Mouse (Mus musculus) megakaryocyte, adult 5-6 weeks (primary cell): ENCODE results near the gene Mogat2. TPM values are rescaled to one million over a fixed set of nuclear protein-coding genes. Genes with fewer than 3 reads are reported as not detected.

Source experiments
- ATAC-seq: 2 replicates; pipeline ENCODE4 v1.8.0; 2016; ENCODE audit warnings: mild to moderate bottlenecking, inconsistent platforms; ENCODE audit not compliant: poor library complexity, severe bottlenecking
- total RNA-seq, 2 experiments: library from RNA; stranded (forward) in 1 of 2; stranded (reverse) in 1 of 2; fragments of 153-499, 151-499 nt in 1 of 2; fragments of 221-1000, 200-1000 nt in 1 of 2; gene quantifications; 2 replicates each; pipeline versions ENCODE4 v1.2.3 to v1.2.4; 2015 to 2017

Mogat2 gene
- total RNA-seq, 2 experiments from 2014 or later = 1.4 to 1.6 TPM

DNA sequence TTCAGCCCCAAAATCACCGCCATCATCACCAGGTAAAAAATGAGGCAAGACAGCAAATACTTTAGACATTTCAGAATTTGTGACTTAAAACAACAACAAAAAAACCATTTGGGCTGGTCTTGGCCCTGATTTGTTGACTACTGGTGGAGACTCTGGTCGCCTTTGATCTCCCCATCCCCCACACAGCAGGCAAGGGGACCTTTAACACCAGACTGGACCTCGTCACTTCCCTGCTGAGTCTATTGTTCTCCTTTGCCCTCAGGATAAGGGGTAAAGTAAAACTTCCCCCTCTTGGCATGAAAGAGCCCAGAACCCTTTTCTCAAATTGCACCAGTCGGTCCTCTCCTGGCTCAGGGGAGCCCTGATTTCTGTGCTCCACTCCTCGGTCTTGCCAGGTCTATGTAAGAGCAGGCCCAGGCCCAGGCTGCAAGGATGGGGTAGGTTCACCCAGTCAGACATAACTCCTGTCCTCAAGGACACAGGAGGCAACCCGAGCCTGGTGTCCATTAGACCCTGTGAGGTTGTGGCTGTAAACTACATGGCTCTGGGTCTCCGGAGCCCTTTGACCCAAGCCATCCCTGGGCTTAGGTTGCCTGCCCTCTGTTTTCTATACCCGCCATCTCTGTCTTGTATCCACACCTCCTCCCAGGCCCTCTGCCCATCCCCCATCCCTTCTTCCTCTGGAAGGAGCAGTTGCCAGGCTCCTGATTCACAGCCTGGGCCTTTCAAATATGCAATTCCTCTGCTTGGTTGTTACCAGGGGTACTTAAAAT is 1.3 kb downstream of the Mogat2 start:
- no peak for ATAC-seq

DNA sequence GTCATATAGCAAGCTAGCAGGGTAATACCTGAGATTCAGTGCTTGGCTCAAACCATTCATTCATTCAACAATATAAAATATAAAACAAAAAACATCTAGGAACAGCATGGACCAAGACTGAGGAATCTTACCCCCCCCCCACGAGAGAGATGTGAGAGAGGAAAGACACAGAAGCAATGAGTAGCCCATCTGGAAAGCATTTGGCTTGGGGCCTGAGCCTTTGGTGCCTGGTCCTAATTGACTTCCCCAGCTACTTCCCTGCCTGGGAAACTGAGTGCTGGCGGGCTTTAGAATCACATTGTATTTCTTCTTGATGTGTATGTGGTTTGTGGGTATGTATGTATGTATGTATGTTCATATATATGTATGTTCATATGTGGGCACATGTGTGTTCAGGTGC is 2.8 kb downstream of the Mogat2 start:
- no peak for ATAC-seq

DNA sequence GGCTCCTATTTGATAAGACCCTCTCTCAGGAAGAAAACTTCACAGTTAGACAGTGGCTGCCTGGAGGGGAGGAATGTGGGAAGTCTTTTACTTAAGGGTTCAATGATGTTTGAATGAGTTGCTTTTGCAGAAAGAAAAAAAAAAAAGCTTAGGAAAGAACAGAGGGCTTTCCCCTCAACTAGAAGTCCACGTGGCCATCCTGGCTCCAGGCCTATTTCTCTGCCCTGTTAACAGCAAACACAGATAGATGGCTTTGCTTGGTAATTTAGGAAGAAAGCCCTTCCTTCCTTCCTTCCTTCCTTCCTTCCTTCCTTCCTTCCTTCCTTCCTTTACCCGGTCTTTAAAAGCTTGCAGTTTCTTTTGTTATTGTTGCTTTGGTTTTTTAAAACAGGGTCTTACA is 3.5 kb downstream of the Mogat2 start:
- no peak for ATAC-seq

DNA sequence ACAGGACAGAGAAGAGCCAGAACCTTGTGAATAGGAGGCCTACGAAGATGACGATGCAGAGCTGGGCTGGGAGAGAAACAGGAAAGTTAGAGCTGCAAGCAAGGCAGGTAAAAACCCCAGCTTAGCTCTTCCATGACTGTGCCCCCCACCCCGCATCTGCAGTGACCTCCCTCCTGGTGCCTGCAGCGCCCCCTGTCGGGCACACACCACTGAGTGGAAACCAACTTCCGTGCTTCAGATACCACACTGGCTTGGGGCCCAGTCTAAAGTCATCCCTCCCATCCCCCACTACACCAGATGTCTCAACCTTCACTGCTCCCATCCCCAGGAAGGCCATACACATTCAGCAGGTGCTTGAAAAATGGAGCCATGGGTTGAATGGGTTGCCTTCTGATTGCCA is 5.8 kb downstream of the Mogat2 start:
- ATAC-seq = no peak

DNA sequence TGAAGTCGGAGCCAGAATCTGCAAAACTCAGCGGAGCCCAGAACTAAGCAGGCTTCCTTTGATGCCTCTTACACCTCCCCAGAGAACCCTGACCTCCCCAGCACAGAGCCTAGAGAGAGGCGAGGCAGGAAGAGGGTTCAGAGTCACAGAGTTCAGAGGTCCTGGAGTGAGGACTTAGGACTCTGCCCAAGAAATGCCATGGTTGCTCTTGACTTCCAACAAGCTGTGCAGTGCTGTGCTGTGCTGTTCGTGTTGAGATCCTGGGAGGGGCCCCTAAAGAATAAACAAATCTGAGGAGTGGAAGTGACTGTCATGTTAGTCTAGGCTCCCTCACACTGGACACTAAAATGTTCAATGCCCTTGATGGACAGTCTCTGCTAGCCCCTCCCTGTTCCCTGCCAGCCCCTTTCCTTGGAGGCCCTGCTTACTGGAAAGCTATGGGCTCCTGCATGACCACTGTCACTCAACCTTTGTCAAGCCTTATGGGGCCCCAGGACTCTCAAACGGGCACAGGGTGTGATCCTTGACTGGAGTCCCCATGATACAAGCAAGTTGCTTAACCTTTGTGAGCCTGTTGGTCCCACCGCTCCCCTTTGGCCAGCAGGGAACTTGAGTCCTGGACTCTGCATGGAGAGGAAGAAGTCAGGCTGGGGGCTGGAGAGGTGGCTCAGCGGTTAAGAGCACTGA is 8.2 kb downstream of the Mogat2 start:
- no peak for ATAC-seq

DNA sequence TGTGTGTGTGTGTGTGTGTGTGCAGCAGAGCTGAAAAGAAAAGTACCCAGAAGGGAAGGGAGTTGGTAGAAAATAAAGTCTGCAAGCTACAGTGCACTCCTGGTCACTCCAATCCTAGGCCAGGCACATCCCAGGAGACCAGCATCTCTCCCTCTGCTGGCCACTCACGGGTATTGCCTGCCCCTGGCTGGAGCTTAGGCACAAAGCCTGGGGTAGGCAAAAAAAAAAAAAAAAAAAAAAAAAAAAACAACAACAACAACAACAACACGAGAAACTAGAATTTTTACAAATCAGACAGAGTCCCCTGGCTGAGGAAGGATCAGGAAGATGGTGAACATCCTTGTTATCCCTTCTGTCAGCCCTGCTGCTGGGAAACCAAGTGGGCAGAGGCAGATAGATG is 9.0 kb downstream of the Mogat2 start:
- peak; percentile 88 for ATAC-seq

DNA sequence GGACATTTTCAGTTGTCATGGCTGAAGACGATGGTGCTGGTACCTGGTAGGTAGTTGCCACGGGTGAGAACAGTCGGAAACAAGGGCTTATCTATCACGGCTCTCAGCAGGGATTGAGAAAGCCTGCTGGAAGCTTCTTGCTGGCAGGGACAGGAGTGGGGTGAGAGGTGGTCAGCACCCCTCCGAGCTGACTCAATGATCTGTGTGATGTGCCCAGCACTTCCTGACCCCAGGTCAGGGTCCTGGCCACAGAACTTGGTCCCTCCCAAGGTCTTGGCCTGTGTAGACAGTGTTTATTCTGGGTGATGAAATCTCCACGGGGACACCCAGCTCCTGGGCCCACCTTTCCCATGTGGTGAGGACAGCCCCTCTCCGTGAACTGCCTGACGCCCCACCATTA is 9.6 kb downstream of the Mogat2 start:
- ATAC-seq = no peak

DNA sequence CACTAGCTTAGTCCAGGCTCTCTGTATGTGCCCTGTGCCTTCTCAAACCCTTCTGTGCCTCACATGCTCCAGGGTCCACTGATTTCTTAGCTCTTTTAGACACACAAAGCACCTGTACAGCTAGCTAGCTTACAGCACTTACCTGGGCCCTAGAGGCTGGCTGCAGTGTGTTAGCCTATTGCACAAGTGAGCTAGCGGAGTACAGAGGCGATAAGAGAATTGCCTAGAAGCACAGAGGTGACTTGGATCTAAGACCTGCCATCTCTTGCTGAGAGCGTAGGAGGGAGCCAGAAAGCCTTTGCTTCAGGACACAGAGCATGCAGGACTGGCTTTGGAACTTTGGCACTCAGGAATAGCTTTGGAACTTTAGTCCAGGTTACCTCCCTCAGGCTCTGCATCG is 11.2 kb downstream of the Mogat2 start:
- ATAC-seq = no peak

DNA sequence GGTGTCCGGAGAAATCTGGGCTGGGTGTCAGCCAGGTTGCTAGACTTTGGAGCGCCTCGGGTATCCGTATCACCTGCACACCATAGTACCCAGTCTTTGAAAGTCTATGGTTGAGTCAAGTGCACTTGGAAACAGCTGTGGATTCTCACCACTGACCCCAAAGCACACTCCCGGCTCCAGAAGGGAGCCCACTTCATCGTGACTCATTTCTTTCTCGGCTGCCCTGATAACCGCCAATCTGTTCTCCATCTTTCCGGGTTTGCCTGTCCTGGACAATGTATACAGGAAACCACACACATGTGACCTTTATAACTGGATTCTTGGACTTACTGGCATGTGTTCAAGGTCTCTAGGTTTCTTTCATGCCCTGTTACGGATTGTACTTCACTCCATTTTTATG is 11.8 kb downstream of the Mogat2 start:
- ATAC-seq = no peak

DNA sequence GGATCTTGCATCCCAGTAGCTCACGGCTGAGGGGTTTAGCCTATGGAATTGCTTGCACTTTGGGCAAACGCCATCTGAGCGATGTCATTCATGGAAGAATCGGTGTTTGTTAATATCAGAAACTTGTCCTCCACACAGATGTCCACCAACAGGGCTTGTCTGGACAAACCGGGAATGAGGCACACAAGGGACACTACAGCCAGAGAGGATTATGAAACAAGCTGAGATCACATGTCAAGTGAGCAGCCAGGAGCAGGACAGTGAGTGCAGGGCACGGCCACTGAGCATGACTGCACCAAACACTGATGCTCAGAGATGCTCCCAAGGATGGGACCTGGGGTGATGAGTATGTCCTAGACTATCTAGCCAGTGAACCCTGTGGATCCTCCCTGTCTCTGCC is 13.0 kb downstream of the Mogat2 start:
- no peak for ATAC-seq

DNA sequence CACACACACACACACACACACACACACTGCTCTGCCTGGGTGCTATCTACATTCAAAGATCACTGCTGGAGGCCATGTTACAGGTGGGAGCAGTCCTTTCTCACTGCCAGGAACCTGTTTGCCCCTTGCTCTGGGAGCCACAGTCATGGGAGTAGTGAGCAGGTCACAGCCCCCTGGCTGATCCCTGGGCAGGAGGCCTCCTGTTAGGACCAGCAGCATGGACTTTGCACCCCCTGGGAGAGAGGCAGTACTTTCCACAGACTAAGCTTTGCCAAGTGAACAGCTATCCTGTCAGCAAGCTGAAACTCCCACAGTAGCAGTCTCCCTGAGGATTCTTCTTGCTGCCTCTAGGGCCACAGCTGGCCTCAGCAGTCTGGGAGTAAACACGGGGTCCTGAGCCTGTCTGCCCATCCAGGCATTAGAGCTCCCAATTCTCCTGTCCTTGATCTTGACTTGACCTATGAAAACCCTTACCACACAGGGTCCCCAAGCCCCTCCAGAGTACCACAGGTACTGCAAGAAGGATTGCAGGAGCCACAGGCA is 13.7 kb downstream of the Mogat2 start:
- no peak for ATAC-seq

DNA sequence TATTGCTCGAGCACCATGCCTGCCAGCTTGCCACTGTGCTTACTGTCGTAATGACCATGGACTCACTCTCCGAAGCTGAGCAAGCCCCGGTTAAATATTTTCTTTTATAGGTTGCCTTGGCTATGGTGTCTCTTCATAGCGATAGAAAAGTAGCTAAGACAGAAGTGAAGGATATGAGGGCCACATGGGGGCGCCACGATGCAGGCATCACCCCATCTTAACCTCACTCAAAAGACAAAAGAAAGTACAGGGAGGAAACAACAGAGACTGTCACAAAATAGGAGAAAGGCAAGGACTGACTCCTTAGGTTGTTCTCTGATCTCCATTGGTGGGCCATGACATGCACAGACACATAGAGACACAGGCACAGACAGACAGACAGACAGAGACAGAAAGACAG is 14.2 kb downstream of the Mogat2 start:
- peak; percentile 43; the same call in 1 of the 2 replicates for ATAC-seq

DNA sequence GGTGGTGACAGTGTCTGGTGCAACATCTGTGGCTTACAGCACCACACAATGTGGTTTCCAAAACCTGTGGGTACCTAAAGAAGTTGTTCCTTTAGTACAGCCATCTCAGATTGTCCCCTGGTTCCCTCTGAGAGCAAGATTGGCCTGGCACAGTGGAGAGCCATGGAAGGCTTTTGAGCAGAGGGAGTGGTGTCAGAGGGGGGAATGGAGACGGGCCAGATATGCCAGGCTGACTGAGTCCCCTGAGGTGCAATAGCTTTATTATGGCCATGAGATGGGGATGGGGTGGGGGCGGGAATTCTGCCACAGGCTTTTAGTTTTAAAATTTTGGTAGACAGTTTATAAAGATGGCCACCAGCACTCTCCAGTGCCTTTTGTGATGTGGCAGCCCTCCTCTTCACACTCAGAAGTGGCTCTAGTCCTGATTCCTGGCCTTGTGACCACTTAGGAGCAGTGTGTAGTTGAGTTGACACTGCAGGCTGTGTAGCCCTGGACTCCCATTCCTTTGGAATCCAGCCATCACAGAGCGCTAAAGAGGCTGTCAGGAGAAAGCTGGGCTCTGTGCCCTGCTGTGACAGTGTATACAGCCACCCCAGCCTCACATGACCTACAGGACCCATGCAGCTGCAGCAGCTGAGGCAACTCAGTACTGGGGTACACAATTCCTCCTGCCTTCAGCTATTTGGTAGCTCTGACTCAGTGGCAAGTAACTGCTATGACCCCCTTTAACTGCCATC is 20.9 kb downstream of the Mogat2 start:
- 0 out of 2 replicates have a peak, but pooled peaks have one; percentile 27 for ATAC-seq

DNA sequence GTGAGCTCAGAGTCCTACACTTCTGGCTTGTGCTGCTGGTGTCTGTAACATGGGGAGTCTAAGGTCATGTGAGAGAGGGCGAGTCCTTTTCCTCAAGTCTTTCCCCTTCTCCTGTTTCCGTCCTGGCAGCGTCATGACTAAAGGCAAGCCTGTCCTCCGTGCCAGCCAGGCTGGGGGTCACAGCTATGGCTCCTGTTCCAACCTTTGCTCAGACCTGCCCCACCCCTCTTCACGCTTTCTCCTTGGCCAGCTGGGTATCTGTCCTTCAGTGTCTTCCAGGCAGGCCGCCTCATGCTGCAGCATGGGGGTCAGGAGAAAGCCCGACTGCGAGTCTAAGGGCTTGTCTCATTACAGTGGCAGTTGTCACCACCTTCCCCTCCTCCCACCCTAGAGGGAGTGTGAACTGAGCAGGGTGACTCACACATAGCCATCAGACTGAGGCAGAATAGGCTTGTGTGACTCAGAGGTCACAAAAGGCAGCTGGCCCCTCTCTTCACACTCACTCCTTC is 23.0 kb downstream of the Mogat2 start:
- ATAC-seq = no peak

DNA sequence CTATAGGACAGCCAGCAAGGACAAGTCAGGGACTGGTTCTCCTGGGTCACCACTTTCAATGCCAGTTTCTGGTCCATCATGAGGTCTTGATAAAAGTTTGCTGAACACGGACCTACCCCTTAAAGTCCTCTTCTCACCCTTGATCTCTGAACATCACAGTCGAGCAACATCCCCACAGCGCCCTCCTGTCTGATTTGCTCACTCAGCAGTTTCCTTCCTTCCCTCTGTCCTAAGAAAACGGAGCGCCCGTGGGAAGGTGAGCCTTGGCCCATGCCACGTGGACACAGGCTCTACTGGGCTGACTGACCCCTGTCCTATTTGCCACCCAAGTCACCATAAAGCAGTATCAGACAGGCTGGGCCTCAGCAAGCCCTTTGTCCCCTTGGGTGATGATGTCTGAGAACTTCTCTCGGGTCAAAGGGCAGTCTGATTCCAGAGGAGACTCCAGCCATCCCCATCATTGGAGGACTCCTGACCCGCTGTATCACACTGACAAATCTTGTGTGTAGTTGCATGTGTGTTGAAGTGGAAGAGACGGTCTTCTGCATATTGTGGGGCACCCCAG is 23.7 kb downstream of the Mogat2 start:
- no peak for ATAC-seq

DNA sequence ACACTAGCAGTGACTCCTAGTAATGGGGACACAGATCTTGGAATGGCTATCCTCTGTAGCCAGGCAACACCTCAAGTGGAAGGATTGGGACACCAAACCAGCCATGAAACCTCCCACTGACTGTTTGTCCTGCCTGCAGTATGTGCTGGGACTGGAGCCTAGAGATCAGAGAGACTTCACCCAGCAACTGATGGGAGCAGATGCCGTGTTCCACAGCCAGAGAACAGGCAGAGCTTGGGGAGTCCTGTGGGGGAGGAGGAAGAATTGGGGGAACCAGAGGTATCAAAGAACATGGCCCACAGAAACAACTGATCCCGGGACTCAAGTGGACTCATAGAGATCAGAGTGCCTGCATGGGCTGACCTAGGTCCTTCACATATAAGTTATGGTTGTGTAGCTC is 24.7 kb downstream of the Mogat2 start:
- ATAC-seq = no peak

DNA sequence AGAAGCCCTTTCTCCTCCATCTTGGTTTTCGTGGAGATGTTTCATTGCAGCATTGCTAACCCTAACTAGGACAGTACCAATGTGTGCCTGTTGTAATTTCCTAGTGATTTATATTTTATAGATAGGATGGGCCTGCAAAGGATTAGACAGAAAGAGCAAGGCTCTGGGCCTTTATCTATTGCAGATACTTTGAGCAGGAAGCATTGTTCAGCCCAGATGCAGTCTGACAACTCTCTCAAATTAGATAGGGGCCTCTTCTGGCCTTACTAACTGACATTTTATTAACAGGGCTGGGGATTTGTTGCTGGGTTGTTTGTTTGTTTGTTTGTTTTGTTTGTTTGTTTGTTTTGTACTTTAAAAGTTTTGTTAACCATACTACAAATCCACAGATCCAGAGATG is 25.4 kb downstream of the Mogat2 start:
- ATAC-seq = no peak

DNA sequence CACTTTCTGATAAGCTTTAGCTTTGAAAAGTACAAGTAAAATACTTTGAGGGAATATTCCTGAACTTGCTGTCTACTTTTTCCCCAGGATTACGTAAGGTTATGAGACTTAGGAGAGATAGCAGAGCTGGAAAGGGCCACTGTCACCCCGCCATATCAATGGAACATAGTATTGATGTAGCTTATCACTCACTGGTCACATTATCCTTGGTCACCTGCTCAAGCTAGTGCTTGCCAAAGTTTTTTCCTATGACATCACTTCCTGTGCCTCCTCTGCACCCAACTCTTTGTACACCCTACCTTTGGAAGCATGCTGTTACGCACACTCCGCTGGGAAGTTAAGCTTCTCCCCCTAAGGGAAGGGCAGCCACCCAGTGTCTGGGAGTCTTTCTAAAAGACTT is 29.7 kb downstream of the Mogat2 start:
- ATAC-seq = no peak

DNA sequence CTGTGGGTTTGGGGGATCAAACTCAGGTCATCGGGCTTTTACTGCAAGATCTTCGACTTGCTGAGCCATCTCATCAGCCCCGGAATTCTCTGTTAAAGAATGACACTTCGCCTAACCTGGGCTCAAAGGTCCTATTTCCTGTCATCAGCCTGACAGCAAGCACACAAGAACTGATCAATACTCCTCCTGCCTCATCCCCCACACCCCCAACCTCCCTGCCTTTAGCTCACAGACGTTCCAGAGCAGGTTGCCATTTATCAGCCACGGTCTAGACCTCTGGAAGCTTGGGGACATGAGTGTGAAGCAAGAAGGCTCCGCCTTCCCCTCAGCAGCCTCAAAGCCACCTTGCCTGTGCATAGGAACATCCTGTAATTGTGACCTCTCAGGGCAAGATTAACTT is 32.1 kb downstream of the Mogat2 start:
- no peak for ATAC-seq

DNA sequence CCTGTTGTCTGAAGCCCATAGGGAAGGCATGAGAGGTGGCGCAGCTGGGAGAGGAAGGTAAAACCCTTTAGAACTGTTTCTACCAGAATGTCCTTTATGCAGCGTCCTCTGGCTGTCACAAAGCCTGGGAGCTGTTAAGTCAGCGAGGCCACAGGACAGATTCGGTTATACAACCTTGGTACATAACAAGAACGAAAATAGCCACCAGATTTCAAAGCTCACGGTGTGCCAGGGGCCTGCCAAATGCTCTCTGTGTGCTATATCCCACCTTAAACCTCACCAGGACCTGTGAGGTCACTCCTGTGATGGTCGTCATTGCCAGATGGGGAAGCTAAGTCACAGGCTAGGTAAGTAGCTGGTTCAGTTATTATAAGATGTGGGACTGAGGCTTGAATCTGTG is 36.3 kb downstream of the Mogat2 start:
- no peak for ATAC-seq

DNA sequence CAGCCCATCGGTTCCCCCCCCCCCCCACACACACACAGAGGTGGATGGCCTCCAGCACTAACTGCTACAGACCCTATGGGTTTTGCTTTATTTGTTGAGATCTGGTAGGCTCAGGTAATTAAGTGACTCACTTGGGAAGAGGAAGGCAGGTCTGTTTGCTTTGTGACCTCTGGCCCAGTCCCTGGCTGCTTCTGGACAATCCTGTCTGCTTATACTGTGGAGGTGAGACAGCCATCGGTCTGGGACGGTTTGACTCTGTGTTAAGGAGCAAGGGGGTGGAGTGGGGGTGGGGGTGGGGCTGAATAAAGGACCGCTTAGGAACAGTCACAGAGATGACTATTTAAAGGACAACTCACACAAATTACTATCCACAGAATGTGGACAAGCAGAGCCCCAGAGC is 38.1 kb downstream of the Mogat2 start:
- ATAC-seq = no peak
